Mouse (Mus musculus): ENCODE data around the gene Mllt1. TPM values are rescaled to one million over a fixed set of nuclear protein-coding genes. Genes with fewer than 3 reads are reported as not detected.

The Mllt1 gene
- polyA plus RNA-seq, 1 experiment: 33.6 TPM

DNA sequence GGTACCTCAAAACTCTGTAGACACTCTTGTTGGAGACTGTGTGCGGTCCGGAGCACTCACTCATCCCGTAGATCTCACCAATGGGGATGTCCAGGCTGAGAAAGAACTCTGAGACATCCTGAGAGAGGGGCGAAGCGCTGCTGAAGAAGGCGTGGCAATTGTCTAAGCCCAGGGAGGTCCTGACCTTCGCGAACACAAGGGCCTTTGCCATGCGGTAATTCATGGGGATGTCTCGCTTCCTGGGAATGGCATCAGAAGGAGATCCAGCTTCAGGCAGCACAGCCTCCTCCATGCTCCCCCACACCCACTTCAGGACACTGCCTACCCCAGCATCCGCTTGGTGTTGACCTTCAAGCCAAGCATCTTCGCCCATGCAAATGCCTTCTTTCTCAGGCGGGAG is 85.5 kb downstream of the Mllt1 start:
- Histone ChIP-seq H3K27ac (ENCODE audit: insufficient read depth, low read length) (no peak overlapping the region), H3K4me3 (ENCODE audit: insufficient read depth, low read length) (no peak overlapping the region), H3K4me1 (ENCODE audit: control insufficient read depth, insufficient read depth, low read length) (no peaks in the 10 kb centered on the region)
- TF ChIP-seq CTCF (IDR thresholded peaks at IDR 0.05; ENCODE audit: borderline replicate concordance, insufficient read depth, low read length) (no peak), POLR2A (IDR thresholded peaks at IDR 0.05; ENCODE audit: low read depth, low read length) (no peak)

- H3K27ac ChIP-seq (ENCODE audit: insufficient read depth, low read length): no peak overlapping the region
- no peak overlapping the region for H3K4me3 ChIP-seq (ENCODE audit: insufficient read depth, low read length)
- no peaks in the 10 kb centered on the region for H3K4me1 ChIP-seq (ENCODE audit: control insufficient read depth, insufficient read depth, low read length)
- no peak for TF ChIP-seq POLR2A (IDR thresholded peaks at IDR 0.05; ENCODE audit: low read depth, low read length)
- TF ChIP-seq CTCF (IDR thresholded peaks at IDR 0.05; ENCODE audit: borderline replicate concordance, insufficient read depth, low read length): no peak
Measured at GRCm38 (mm10) chr17:56848785-56849184, 86.4 kb downstream of the Mllt1 start.

GRCm38 (mm10) chr17:56843678-56844077 is 91.5 kb downstream of the Mllt1 start:
- TF ChIP-seq CTCF (IDR thresholded peaks at IDR 0.05; ENCODE audit: borderline replicate concordance, insufficient read depth, low read length): no peak
- TF ChIP-seq POLR2A (IDR thresholded peaks at IDR 0.05; ENCODE audit: low read depth, low read length): no peak

More at GRCm38 (mm10) chr17:56843678-56844077, 91.5 kb downstream of the Mllt1 start:
- H3K4me1 ChIP-seq (ENCODE audit: control insufficient read depth, insufficient read depth, low read length): no peaks in the 10 kb centered on the region
- no peak overlapping the region for H3K27ac ChIP-seq (ENCODE audit: insufficient read depth, low read length)
- no peak overlapping the region for H3K4me3 ChIP-seq (ENCODE audit: insufficient read depth, low read length)

Other genes with a start within 250 kb of the Mllt1 start
- gene Ndufa11, start 217.6 kb downstream of the Mllt1 start, polyA plus RNA-seq (2011; ENCODE audit: insufficient read length, low read depth, missing spikeins): 114 and 127 TPM in 2 replicates
- gene Vmac, start 217.4 kb downstream of the Mllt1 start, polyA plus RNA-seq (2011; ENCODE audit: insufficient read length, low read depth, missing spikeins): 15.0 and 15.1 TPM in 2 replicates
- not detected in 2 replicates for gene Nrtn, start 177.9 kb downstream of the Mllt1 start, polyA plus RNA-seq (2011; ENCODE audit: insufficient read length, low read depth, missing spikeins)
- 17.4 and 17.6 TPM in 2 replicates for gene Dus3l, start 170.7 kb downstream of the Mllt1 start, polyA plus RNA-seq (2011; ENCODE audit: insufficient read length, low read depth, missing spikeins)
- not detected in 2 replicates for gene Prr22, start 165.2 kb downstream of the Mllt1 start, polyA plus RNA-seq (2011; ENCODE audit: insufficient read length, low read depth, missing spikeins)
- gene Rfx2, start 104.4 kb downstream of the Mllt1 start, polyA plus RNA-seq (2011; ENCODE audit: insufficient read length, low read depth, missing spikeins): 0.70 and 0.86 TPM in 2 replicates
- not detected in 2 replicates for gene Acsbg2, start 61.0 kb downstream of the Mllt1 start, polyA plus RNA-seq (2011; ENCODE audit: insufficient read length, low read depth, missing spikeins)
- not detected in 2 replicates for gene 1700061G19Rik, start 59.9 kb downstream of the Mllt1 start, polyA plus RNA-seq (2011; ENCODE audit: insufficient read length, low read depth, missing spikeins)
- not detected in 2 replicates for gene Acer1, start 46.7 kb upstream of the Mllt1 start, polyA plus RNA-seq (2011; ENCODE audit: insufficient read length, low read depth, missing spikeins)
- 46.5 and 49.5 TPM in 2 replicates for gene Clpp, start 54.9 kb upstream of the Mllt1 start, polyA plus RNA-seq (2011; ENCODE audit: insufficient read length, low read depth, missing spikeins)
- 8.2 and 8.6 TPM in 2 replicates for gene Alkbh7, start 61.9 kb upstream of the Mllt1 start, polyA plus RNA-seq (2011; ENCODE audit: insufficient read length, low read depth, missing spikeins)
- gene Pspn, start 64.6 kb upstream of the Mllt1 start, polyA plus RNA-seq (2011; ENCODE audit: insufficient read length, low read depth, missing spikeins): not detected in 2 replicates
- gene Gtf2f1, start 75.9 kb upstream of the Mllt1 start, polyA plus RNA-seq (2011; ENCODE audit: insufficient read length, low read depth, missing spikeins): 49.7 and 62.1 TPM in 2 replicates
- gene Gm17949, start 76.1 kb upstream of the Mllt1 start, polyA plus RNA-seq (2011; ENCODE audit: insufficient read length, low read depth, missing spikeins): not detected in 2 replicates
- 77.2 and 82.4 TPM in 2 replicates for gene Khsrp, start 96.1 kb upstream of the Mllt1 start, polyA plus RNA-seq (2011; ENCODE audit: insufficient read length, low read depth, missing spikeins)
- not detected in 2 replicates for gene Slc25a41, start 106.2 kb upstream of the Mllt1 start, polyA plus RNA-seq (2011; ENCODE audit: insufficient read length, low read depth, missing spikeins)
- gene Crb3, start 123.7 kb upstream of the Mllt1 start, polyA plus RNA-seq (2011; ENCODE audit: insufficient read length, low read depth, missing spikeins): not detected in 2 replicates
- 8.4 and 10.4 TPM in 2 replicates for gene Slc25a23, start 124.4 kb upstream of the Mllt1 start, polyA plus RNA-seq (2011; ENCODE audit: insufficient read length, low read depth, missing spikeins)
- 0.40 TPM in 1 of 2 replicates, not detected in the other for gene Dennd1c, start 143.1 kb upstream of the Mllt1 start, polyA plus RNA-seq (2011; ENCODE audit: insufficient read length, low read depth, missing spikeins)
- 0.95 and 1.7 TPM in 2 replicates for gene Tubb4a, start 152.4 kb upstream of the Mllt1 start, polyA plus RNA-seq (2011; ENCODE audit: insufficient read length, low read depth, missing spikeins)
- gene Tnfsf9, start 169.9 kb upstream of the Mllt1 start, polyA plus RNA-seq (2011; ENCODE audit: insufficient read length, low read depth, missing spikeins): 4.3 and 6.3 TPM in 2 replicates
- gene Cd70, start 214.4 kb upstream of the Mllt1 start, polyA plus RNA-seq (2011; ENCODE audit: insufficient read length, low read depth, missing spikeins): not detected in 2 replicates